Mouse (Mus musculus) olfactory bulb, adult 2 months (tissue): Measurements from ENCODE around the gene Acads.

Experiments used
- CTCF ChIP-seq: fragments of 200-500 bp; IDR thresholded peaks from 2 replicates; pipeline ENCODE4 v1.5.1; 2012; ENCODE audit warnings: low read depth, mild to moderate bottlenecking, low read length, moderate library complexity; ENCODE audit not compliant: insufficient read depth
- POLR2A ChIP-seq: fragments of 200-500 bp; IDR thresholded peaks from 2 replicates; pipeline ENCODE4 v1.6.1; 2012; ENCODE audit warnings: mild to moderate bottlenecking, low read depth, low read length, moderate library complexity; ENCODE audit not compliant: insufficient read depth

DNA sequence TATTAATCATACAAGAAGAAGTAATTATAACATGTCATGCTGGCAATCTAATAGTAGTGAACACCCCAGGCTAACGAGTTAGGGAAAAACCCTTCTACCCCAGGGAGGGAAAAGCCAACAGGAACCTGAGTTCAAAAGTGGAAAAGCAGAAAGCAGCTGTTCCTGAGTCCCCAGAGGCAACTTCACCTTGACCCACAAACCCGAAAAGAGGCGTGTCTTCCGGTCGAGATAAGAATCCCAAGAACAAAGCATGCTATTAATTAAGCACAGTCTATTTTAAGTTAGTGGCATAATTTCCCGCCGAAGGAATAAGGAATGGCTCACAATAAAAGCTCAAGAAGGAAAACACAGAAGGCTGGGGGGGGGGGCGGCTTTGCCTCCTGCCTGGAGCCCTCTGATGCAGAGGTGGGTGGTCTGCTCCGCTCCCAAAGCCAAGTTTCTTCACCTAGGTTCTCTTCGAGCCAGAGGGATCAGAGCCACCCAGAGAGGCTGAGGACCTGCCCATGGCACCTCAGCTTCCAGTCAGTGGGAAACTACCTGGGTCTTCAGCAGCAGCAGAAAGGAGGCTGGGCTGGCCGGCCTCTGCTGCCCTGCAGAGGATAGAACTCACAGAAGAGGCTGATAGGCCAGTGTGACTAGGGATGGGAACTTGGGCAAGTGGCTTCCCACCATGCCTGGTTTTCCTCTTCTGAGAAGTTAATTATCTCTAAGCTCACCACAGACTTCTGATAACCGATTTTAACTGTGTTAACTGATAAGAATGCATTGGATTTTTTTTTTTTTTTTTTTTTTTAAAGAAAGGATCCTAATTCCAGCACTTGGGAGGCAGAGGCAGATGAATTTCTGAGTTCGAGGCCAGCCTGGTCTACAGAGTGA is 42.2 kb upstream of the Acads start:
- TF ChIP-seq POLR2A = no peak
- TF ChIP-seq CTCF = no peak
